Mouse (Mus musculus) megakaryocyte, embryonic 14.5 days (primary cell): ENCODE measurements around the gene Pde9a.

Source experiments
- FLI1 ChIP-seq: IDR thresholded peaks from 2 replicates; pipeline ENCODE4 v1.6.1; 2012; ENCODE audit warnings: low read length, inconsistent platforms, mixed read lengths
- GATA1 ChIP-seq: IDR thresholded peaks from 3 replicates; pipeline ENCODE4 v1.6.1; 2012; ENCODE audit warnings: mixed read lengths, low read length, inconsistent platforms, borderline replicate concordance

DNA sequence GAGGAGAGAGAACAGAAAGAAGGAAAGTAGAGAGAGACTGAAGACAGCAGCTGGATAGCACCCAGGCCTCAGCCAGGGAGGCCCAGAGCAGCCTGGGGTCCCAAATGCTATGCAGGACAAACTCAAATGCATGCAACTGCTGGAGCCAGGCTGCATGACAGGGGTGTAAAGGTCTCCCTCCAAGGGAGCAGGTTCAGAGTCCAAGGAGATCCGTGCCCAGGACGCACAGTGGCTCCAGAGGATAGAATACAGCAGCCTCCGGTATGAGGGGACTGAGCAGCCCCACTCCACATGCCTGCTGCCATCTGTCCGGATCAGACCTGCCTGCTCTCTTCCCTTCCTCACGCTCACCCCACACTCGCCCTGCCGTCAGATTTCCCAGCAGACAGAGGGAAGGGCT, 120.3 kb downstream of the Pde9a start:
- no peak for TF ChIP-seq GATA1
- TF ChIP-seq FLI1, result no peak
